Mouse (Mus musculus) intestine, embryonic 14.5 days (tissue): ENCODE measurements at regions not wholly inside any gene's neighbourhood (a gene's known extent, or its start where the extent isn't known, plus 50 kb on each side); places are given as distances from the start of the nearest gene placed in this dataset.
A peak's percentile ranks its signal among the peaks of the same experiment; 100 is the strongest.
"Not testable (repeated sequence)": the region's sequence is repeated elsewhere in the genome, so short reads cannot be mapped to it uniquely, and the experiment has no call there.

Experiments
- ATAC-seq: fragments of 200-750 bp; cut with Nextera tagmentation; replicated peaks from 2 replicates; pipeline ENCODE4 v1.8.0; 2017; ENCODE audit warnings: low read depth, moderate number of reproducible peaks, moderate TSS enrichment, moderate library complexity; ENCODE audit not compliant: low FRiP score, low TSS enrichment
- DNase-seq: peaks from one replicate; pipeline ENCODE4 v3.0.0-alpha.2; 2018; ENCODE audit warnings: low spot score
- H3K27ac ChIP-seq: fragments of 300-500 bp; sonication (generic); 2 replicates; pipeline ENCODE4 v1.5.1; 2014; ENCODE audit warnings: low read depth, mild to moderate bottlenecking, control low read depth
- H3K27me3 ChIP-seq: fragments of 300-500 bp; sonication (generic); replicated peaks from 2 replicates; pipeline ENCODE4 v1.6.1; 2014; ENCODE audit warnings: low read length, control low read depth; ENCODE audit not compliant: control insufficient read depth, insufficient read depth
- H3K36me3 ChIP-seq: fragments of 300-500 bp; sonication (generic); 2 replicates; pipeline ENCODE4 v1.6.1; 2014; ENCODE audit warnings: low read length, control low read depth; ENCODE audit not compliant: control insufficient read depth, insufficient read depth
- H3K4me1 ChIP-seq: fragments of 300-500 bp; sonication (generic); replicated peaks from 2 replicates; pipeline ENCODE4 v1.6.1; 2014; ENCODE audit warnings: low read length, control low read depth, mixed read lengths; ENCODE audit not compliant: control insufficient read depth, insufficient read depth
- H3K4me2 ChIP-seq: fragments of 300-500 bp; sonication (generic); 2 replicates; pipeline ENCODE4 v1.6.1; 2014; ENCODE audit warnings: low read length
- H3K4me3 ChIP-seq: fragments of 300-500 bp; sonication (generic); 2 replicates; pipeline ENCODE4 v1.5.1; 2014; ENCODE audit warnings: low read depth, low read length, control low read depth, mixed read lengths
- H3K9ac ChIP-seq: fragments of 300-500 bp; sonication (generic); 2 replicates; pipeline ENCODE4 v1.6.1; 2014; ENCODE audit warnings: mild to moderate bottlenecking, low read length
- H3K9me3 ChIP-seq: fragments of 300-500 bp; sonication (generic); 2 replicates; pipeline ENCODE4 v1.6.1; 2016; ENCODE audit warnings: low read length, control low read depth; ENCODE audit not compliant: control insufficient read depth
- WGBS: fragments of 180-500 bp; shearing (Covaris S2); extraction: QIAGEN DNeasy Blood & Tissue Kit; methylation state at CpG from one replicate; pipeline ENCODE4 v1.1.7; 2014; 5-methylcytosine and 5-hydroxymethylcytosine counted together

GRCm38 (mm10) chr6:133724627-133725026 lies 128.9 kb downstream of the Kap start:
- not testable (repeated sequence) for ATAC-seq, H3K4me1 ChIP-seq, H3K4me2 ChIP-seq, H3K36me3 ChIP-seq, DNase-seq, H3K27me3 ChIP-seq, H3K9me3 ChIP-seq, H3K9ac ChIP-seq, H3K27ac ChIP-seq, H3K4me3 ChIP-seq
- 74% methylated on average over 6 of the region's 6 CpGs for WGBS

GRCm38 (mm10) chr6:133706712-133707111 lies 146.8 kb downstream of the Kap start:
- H3K4me2 ChIP-seq = peak overlapping the region; percentile 35
- H3K9ac ChIP-seq, H3K9me3 ChIP-seq, H3K4me1 ChIP-seq, H3K27me3 ChIP-seq, H3K4me3 ChIP-seq, H3K36me3 ChIP-seq, ATAC-seq, H3K27ac ChIP-seq: not testable (repeated sequence)
- DNase-seq = peak; percentile 73
- under 1% methylated on average over 8 of the region's 8 CpGs for WGBS

DNA sequence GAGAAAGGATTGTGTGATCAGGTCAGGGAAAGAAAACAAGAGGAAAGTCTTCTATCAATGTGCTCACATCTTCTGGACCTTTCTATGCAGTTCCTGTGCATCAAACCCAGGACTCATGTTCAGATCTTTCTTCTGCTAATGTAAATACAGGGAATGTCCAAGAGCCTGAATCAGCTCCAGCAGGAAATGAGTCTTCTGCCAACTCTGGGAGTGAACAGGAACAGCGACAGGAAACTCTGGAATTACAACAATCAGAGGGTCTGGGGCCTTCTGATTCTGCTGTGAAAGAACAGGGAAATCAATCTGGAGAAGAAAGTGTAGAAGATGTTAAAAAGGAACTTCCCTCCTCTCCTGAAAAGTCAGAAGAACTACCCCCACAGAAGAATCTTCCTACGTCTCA lies 151.9 kb downstream of the Kap start:
- 45% methylated on average over 2 of the region's 2 CpGs for WGBS
- Histone ChIP-seq H3K27ac (no peak overlapping the region), H3K9ac (no peak overlapping the region), H3K27me3 (no peaks in the 10 kb centered on the region), H3K9me3 (no peaks in the 10 kb centered on the region), H3K36me3 (no peaks in the 10 kb centered on the region), H3K4me2 (no peak overlapping the region), H3K4me1 (no peaks in the 10 kb centered on the region), H3K4me3 (no peak overlapping the region)
- no peak for DNase-seq
- no peak for ATAC-seq
